Mouse (Mus musculus): ENCODE results near the gene Bdkrb2. TPM values are rescaled to one million over a fixed set of nuclear protein-coding genes. Genes with fewer than 3 reads are reported as not detected.

Gene Bdkrb2
- polyA plus RNA-seq, 1 experiment from 2014 or later: 5.3 TPM

DNA sequence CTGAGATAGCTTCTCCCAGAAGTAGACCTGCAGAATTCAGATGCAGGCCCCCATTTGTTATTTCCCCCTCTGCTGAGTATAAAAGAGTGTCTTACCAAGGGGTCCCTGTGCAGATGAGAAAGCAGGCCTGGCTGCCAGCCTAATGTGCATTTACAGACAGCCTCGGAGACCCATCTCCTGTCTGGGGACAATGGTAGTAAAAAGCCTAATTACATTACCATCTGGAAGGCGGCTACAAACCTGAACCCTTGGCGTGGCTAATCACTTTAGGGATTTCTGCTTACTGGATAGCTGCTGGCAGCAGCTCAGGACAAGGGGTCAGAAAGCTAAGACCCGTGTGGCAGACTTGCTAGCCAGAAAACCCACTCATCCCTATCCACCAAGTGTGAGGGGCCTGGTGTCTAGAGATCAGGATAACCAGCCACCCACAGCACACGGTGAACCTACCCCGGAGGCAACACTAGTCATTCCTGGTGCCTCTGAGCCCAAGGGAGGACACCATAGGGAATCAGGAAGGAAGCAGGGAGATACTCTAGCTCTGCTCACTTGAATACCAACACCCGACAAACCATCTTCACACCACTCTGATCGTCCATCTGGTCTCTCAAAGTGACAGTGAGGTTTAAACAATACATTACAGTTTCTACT lies 31.2 kb upstream of the Bdkrb2 start:
- no peak for ATAC-seq (ENCODE audit: insufficient read depth, low FRiP score)
- WGBS: 62% methylated on average over 8 of the region's 8 CpGs
- H3K4me1 ChIP-seq (ENCODE audit: control insufficient read depth, insufficient read depth, low read length): no peaks in the 10 kb centered on the region

DNA sequence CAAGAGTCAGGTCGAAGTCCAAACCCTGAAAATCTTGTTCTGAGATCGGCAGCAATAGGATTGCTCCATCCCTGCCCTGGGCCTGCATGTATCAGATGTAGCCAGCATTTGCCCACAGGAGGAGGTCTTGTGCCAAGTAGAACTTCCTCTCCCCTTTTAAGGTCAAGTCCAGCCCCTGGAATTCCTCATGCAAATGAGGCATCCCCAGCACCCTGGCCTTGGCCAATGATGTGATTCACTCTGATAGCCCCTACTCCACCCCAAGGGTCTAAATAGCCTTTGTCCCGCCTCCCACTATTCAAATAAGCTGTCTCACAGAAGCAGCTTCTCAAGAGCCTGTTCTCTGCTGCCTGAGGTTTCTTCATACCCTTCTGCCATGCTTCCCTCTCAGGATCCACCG lies 28.2 kb upstream of the Bdkrb2 start:
- H3K36me3 ChIP-seq (ENCODE audit: control insufficient read depth, insufficient read depth, low read length): no peaks in the 10 kb centered on the region
- H3K27ac ChIP-seq (ENCODE audit: low read length): no peak overlapping the region
- no peaks in the 10 kb centered on the region for H3K27me3 ChIP-seq (ENCODE audit: control insufficient read depth, insufficient read depth, low read length)
- H3K4me3 ChIP-seq (replicated peaks; ENCODE audit: low read length): no peak overlapping the region
- no peaks in the 10 kb centered on the region for H3K4me1 ChIP-seq (ENCODE audit: control insufficient read depth, insufficient read depth, low read length)
- H3K4me2 ChIP-seq (ENCODE audit: low read depth, low read length): no peak overlapping the region
- no peaks in the 10 kb centered on the region for H3K9me3 ChIP-seq (replicated peaks; ENCODE audit: control insufficient read depth, low read length)
- no peak for ATAC-seq (ENCODE audit: insufficient read depth, low FRiP score)
- no peak overlapping the region for H3K9ac ChIP-seq (ENCODE audit: low read length)
- WGBS: 87% methylated on average over 4 of the region's 4 CpGs

More for the DNA sequence above, 31.2 kb upstream of the Bdkrb2 start:
- no peaks in the 10 kb centered on the region for H3K9me3 ChIP-seq (replicated peaks; ENCODE audit: control insufficient read depth, low read length)
- H3K4me2 ChIP-seq (ENCODE audit: low read depth, low read length): no peak overlapping the region
- no peak overlapping the region for H3K9ac ChIP-seq (ENCODE audit: low read length)
- peak overlapping the region; percentile 37 for H3K27ac ChIP-seq (ENCODE audit: low read length)
- H3K36me3 ChIP-seq (ENCODE audit: control insufficient read depth, insufficient read depth, low read length): no peaks in the 10 kb centered on the region
- no peak overlapping the region for H3K4me3 ChIP-seq (replicated peaks; ENCODE audit: low read length)
- no peaks in the 10 kb centered on the region for H3K27me3 ChIP-seq (ENCODE audit: control insufficient read depth, insufficient read depth, low read length)

DNA sequence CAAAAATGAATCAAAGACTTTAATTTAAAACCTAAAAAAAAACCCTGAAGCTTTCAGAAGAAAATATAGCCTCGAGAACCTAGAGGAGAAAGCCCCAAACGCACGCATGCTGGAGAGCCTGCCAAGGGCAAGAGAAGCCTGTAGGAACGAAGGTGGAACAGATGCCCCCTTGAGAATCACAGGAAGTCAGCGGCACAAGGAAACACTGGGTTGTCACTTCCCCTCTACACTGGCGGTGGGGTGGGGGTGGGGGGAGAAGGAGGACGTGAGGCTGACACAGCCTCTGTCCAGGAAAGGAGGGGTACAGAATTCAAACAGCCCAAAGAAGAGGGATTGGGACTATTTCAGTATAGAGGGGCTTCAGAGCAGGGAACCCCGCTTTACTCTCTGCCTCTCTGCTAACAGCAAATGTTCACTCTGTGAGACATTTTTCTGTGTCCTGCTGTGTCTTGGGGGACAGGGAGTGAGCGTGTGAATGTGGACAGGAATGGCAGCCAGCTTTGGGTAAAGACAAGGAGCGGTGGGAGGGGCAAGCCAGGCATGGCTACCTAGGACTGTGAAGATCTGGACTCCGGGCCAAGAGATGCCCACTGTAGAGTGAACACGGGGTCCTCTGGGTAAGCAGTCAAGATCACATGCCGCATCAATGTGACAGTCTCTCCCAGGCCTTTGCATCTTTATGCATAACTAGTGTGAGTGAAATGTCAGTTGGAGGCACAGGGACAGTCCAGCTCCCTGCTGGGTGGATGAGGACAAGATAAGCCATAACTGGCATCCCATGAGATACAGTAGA lies 26.9 kb upstream of the Bdkrb2 start:
- no peak overlapping the region for H3K4me3 ChIP-seq (replicated peaks; ENCODE audit: low read length)
- no peaks in the 10 kb centered on the region for H3K27me3 ChIP-seq (ENCODE audit: control insufficient read depth, insufficient read depth, low read length)
- no peaks in the 10 kb centered on the region for H3K4me1 ChIP-seq (ENCODE audit: control insufficient read depth, insufficient read depth, low read length)
- no peak for ATAC-seq (ENCODE audit: insufficient read depth, low FRiP score)
- WGBS: 64% methylated on average over 13 of the region's 13 CpGs
- no peaks in the 10 kb centered on the region for H3K9me3 ChIP-seq (replicated peaks; ENCODE audit: control insufficient read depth, low read length)
- 0 out of 2 replicates have a peak overlapping the region, but pooled peaks have one; percentile 10 for H3K27ac ChIP-seq (ENCODE audit: low read length)
- H3K9ac ChIP-seq (ENCODE audit: low read length): no peak overlapping the region
- no peaks in the 10 kb centered on the region for H3K36me3 ChIP-seq (ENCODE audit: control insufficient read depth, insufficient read depth, low read length)
- no peak overlapping the region for H3K4me2 ChIP-seq (ENCODE audit: low read depth, low read length)

DNA sequence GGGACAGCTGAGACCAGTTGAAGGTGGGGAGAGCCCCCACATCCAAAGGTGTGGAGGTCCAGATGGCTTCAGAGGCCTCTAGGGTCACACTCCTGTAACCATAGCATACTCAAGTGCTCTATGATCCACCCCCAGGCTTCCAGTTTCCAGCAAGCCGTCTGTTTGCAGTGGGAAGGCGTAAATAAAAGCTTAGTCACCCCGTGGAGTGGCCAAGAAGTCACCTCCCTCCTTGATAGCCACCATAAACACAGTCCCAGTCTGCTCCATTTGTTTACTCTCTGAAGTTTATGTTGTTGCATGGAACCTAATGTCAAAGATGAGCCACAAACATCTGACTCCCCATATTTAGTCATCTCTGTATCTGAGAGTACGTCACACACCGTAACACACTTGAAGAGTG lies 25.9 kb upstream of the Bdkrb2 start:
- Histone ChIP-seq H3K4me3 (replicated peaks; ENCODE audit: low read length) (no peak overlapping the region), H3K9me3 (replicated peaks; ENCODE audit: control insufficient read depth, low read length) (no peaks in the 10 kb centered on the region), H3K27ac (ENCODE audit: low read length) (no peak overlapping the region), H3K9ac (ENCODE audit: low read length) (no peak overlapping the region), H3K4me1 (ENCODE audit: control insufficient read depth, insufficient read depth, low read length) (no peaks in the 10 kb centered on the region), H3K36me3 (ENCODE audit: control insufficient read depth, insufficient read depth, low read length) (no peaks in the 10 kb centered on the region), H3K4me2 (ENCODE audit: low read depth, low read length) (no peak overlapping the region), H3K27me3 (ENCODE audit: control insufficient read depth, insufficient read depth, low read length) (no peaks in the 10 kb centered on the region)
- ATAC-seq (ENCODE audit: insufficient read depth, low FRiP score): no peak
- 42% methylated on average over 5 of the region's 5 CpGs for WGBS

DNA sequence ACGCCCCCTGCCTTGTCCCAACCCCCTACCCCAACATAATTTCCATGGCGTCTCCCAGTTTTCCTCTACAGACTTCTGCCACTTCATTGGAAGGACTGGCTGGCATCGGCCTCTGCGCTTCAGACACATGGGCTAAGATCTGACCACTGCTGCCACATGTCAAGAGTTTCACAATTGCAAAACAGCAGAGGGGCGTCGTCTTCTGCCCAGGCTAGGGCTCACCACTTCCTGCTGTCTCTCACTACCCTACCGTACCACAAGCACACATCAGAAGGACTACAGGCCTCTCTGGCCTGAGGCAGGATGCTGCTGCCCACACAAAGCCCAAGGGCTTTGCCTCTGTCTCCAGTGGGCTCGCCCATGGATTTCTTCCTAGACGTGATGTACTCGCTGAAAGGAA lies 23.4 kb upstream of the Bdkrb2 start:
- H3K4me1 ChIP-seq (ENCODE audit: control insufficient read depth, insufficient read depth, low read length): no peaks in the 10 kb centered on the region
- H3K36me3 ChIP-seq (ENCODE audit: control insufficient read depth, insufficient read depth, low read length): no peaks in the 10 kb centered on the region
- 86% methylated on average over 10 of the region's 10 CpGs for WGBS
- H3K4me3 ChIP-seq (replicated peaks; ENCODE audit: low read length): no peak overlapping the region
- H3K9ac ChIP-seq (ENCODE audit: low read length): no peak overlapping the region
- no peak overlapping the region for H3K4me2 ChIP-seq (ENCODE audit: low read depth, low read length)
- H3K27ac ChIP-seq (ENCODE audit: low read length): no peak overlapping the region
- H3K27me3 ChIP-seq (ENCODE audit: control insufficient read depth, insufficient read depth, low read length): no peaks in the 10 kb centered on the region
- no peaks in the 10 kb centered on the region for H3K9me3 ChIP-seq (replicated peaks; ENCODE audit: control insufficient read depth, low read length)
- no peak for ATAC-seq (ENCODE audit: insufficient read depth, low FRiP score)

DNA sequence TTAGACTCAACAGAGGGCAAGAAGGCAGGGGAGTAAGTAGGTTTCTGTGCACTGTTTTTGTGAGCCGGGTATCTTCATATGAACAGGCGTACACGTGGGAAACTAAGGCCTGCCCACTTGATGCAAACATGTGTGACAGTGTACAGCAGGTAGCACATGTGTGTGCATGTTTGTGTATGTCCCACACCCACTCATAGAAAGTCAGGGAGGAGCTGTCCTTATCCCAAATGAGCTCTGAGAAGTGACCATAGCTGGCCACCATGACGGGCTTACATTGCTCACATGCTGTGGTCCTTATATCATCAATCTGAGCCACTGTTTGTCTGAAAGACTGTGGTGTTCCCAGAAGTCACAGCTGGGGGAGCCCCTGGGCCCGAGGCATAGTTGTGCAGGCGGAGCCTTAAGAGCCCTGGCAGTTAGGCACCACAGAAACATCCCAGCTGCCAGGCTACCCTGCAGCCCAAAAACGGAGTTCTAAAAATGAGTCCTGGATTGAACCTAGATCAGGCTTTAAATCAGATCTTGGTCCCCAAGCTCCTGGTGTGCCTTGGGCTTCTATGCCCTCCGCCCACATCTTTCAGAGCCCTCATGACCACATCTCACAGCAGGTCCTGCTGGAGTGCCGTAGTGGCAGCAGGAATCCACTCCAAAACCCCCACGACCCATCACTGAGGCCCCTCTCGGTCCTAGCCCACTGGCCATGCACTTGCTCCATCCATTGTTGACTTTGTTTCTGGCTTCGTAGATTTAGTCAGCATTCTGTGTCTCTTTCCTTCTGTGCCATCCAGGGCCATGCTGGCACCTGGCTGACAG lies 21.2 kb upstream of the Bdkrb2 start:
- WGBS: 62% methylated on average over 12 of the region's 12 CpGs
- Histone ChIP-seq H3K27ac (ENCODE audit: low read length) (no peak overlapping the region), H3K9ac (ENCODE audit: low read length) (no peak overlapping the region), H3K36me3 (ENCODE audit: control insufficient read depth, insufficient read depth, low read length) (no peaks in the 10 kb centered on the region), H3K4me2 (ENCODE audit: low read depth, low read length) (no peak overlapping the region), H3K4me1 (ENCODE audit: control insufficient read depth, insufficient read depth, low read length) (peaks cover 12% of the 10 kb centered on the region; the same call in 1 of the 2 replicates), H3K4me3 (replicated peaks; ENCODE audit: low read length) (no peak overlapping the region), H3K27me3 (ENCODE audit: control insufficient read depth, insufficient read depth, low read length) (no peaks in the 10 kb centered on the region), H3K9me3 (replicated peaks; ENCODE audit: control insufficient read depth, low read length) (no peaks in the 10 kb centered on the region)
- ATAC-seq (ENCODE audit: insufficient read depth, low FRiP score): no peak

DNA sequence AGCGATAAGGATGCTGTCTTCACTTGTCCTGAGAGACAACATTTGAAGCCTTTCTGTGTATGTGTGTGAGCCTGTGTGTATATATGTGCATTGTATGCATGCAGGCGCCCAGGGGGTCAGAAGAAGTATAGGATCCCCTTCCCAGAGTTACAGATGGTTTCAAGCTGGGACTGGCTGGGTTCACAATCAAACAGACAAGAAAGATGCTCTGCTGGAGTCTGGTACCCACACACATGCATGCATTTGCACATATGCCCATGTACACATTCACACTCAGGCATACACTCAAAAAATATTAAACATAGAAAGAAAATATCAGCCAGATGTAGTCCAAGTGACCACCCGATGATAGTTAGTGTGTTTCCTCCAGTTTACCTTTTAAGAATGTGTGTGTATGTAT lies 20.5 kb upstream of the Bdkrb2 start:
- Histone ChIP-seq H3K27ac (ENCODE audit: low read length) (no peak overlapping the region), H3K4me1 (ENCODE audit: control insufficient read depth, insufficient read depth, low read length) (peaks cover 13% of the 10 kb centered on the region; the same call in 1 of the 2 replicates), H3K36me3 (ENCODE audit: control insufficient read depth, insufficient read depth, low read length) (no peaks in the 10 kb centered on the region), H3K4me2 (ENCODE audit: low read depth, low read length) (no peak overlapping the region), H3K4me3 (replicated peaks; ENCODE audit: low read length) (no peak overlapping the region), H3K9me3 (replicated peaks; ENCODE audit: control insufficient read depth, low read length) (no peaks in the 10 kb centered on the region), H3K27me3 (ENCODE audit: control insufficient read depth, insufficient read depth, low read length) (no peaks in the 10 kb centered on the region), H3K9ac (ENCODE audit: low read length) (no peak overlapping the region)
- WGBS: 80% methylated on average over 3 of the region's 3 CpGs
- ATAC-seq (ENCODE audit: insufficient read depth, low FRiP score): no peak

DNA sequence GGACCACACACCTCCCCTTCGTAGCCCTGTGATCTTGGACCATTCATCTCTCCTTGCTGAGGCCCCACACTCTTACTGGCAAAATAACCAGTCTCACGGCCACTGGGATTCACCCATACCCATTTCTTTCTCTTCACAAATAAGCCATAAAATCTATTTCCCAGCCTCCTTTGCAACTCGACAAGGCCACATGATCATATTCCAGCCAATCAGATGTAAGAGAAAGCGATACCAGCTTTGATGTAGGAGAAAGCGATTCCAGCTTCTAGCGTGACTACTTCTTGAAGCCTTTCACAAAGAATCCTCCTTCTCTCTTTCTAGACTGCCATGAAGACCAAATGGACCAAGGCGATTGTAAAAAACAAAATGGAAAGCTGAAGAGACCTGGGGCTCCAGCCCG lies 19.9 kb upstream of the Bdkrb2 start:
- Histone ChIP-seq H3K27ac (ENCODE audit: low read length) (no peak overlapping the region), H3K4me2 (ENCODE audit: low read depth, low read length) (no peak overlapping the region), H3K4me3 (replicated peaks; ENCODE audit: low read length) (no peak overlapping the region), H3K36me3 (ENCODE audit: control insufficient read depth, insufficient read depth, low read length) (no peaks in the 10 kb centered on the region), H3K4me1 (ENCODE audit: control insufficient read depth, insufficient read depth, low read length) (peaks cover 13% of the 10 kb centered on the region; the same call in 1 of the 2 replicates), H3K27me3 (ENCODE audit: control insufficient read depth, insufficient read depth, low read length) (no peaks in the 10 kb centered on the region), H3K9me3 (replicated peaks; ENCODE audit: control insufficient read depth, low read length) (no peaks in the 10 kb centered on the region), H3K9ac (ENCODE audit: low read length) (no peak overlapping the region)
- ATAC-seq (ENCODE audit: insufficient read depth, low FRiP score): no peak
- WGBS: 69% methylated on average over 8 of the region's 8 CpGs

DNA sequence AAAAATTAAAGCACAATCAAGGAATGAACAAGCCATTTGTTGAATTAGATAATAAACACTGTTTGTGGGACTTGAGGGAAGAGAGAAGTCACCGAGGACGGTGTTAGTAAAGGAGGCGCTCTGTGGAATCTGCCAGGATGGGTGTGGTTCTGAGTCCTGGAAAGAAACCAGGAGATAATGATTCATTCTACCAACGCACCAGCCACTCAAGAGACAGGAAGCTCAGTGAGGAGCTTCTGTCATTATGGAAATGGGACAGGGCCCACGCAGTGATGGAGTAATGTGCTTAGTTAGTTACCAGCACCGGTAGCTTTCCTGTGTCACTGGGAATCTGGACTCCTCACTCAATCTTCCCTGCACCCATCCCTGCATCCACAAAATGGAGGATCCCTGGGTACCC lies 19.3 kb upstream of the Bdkrb2 start:
- Histone ChIP-seq H3K27me3 (ENCODE audit: control insufficient read depth, insufficient read depth, low read length) (no peaks in the 10 kb centered on the region), H3K9me3 (replicated peaks; ENCODE audit: control insufficient read depth, low read length) (no peaks in the 10 kb centered on the region), H3K36me3 (ENCODE audit: control insufficient read depth, insufficient read depth, low read length) (no peaks in the 10 kb centered on the region), H3K4me2 (ENCODE audit: low read depth, low read length) (no peak overlapping the region), H3K27ac (ENCODE audit: low read length) (no peak overlapping the region), H3K4me3 (replicated peaks; ENCODE audit: low read length) (no peak overlapping the region), H3K4me1 (ENCODE audit: control insufficient read depth, insufficient read depth, low read length) (peaks cover 13% of the 10 kb centered on the region; the same call in 1 of the 2 replicates), H3K9ac (ENCODE audit: low read length) (no peak overlapping the region)
- ATAC-seq (ENCODE audit: insufficient read depth, low FRiP score): no peak
- WGBS: 51% methylated on average over 6 of the region's 6 CpGs

Measured in stomach, embryonic 16.5 days (tissue).